Mouse (Mus musculus) midbrain, embryonic 10.5 days (tissue): ENCODE measurements around the gene Nin. TPM values are rescaled to one million over a fixed set of nuclear protein-coding genes. Genes with fewer than 3 reads are reported as not detected.

ENCODE experiments used
- DNase-seq: peaks from one replicate; pipeline ENCODE4 v3.0.0-alpha.2; 2017; ENCODE audit warnings: low spot score
- H3K27ac ChIP-seq: fragments of 300-500 bp; sonication (generic); replicated peaks from 2 replicates; pipeline ENCODE4 v1.5.1; 2016; ENCODE audit warnings: mild to moderate bottlenecking
- H3K27me3 ChIP-seq: fragments of 300-500 bp; sonication (generic); 2 replicates; pipeline ENCODE4 v1.6.1; 2016; ENCODE audit warnings: low read depth, mild to moderate bottlenecking; ENCODE audit not compliant: poor library complexity, severe bottlenecking
- H3K36me3 ChIP-seq: fragments of 300-500 bp; sonication (generic); 2 replicates; pipeline ENCODE4 v1.6.1; 2016; ENCODE audit warnings: mild to moderate bottlenecking, moderate library complexity
- H3K4me1 ChIP-seq: fragments of 300-500 bp; sonication (generic); 2 replicates; pipeline ENCODE4 v1.6.1; 2016
- H3K4me3 ChIP-seq: fragments of 300-500 bp; sonication (generic); 2 replicates; pipeline ENCODE4 v1.5.1; 2016; ENCODE audit warnings: mild to moderate bottlenecking, moderate library complexity
- H3K9me3 ChIP-seq: fragments of 300-500 bp; sonication (generic); replicated peaks from 2 replicates; pipeline ENCODE4 v1.6.1; 2016; ENCODE audit warnings: mild to moderate bottlenecking
- WGBS: fragments of 180-500 bp; shearing (Covaris S2); methylation state at CpG from one replicate; pipeline ENCODE4 v1.1.7; 2016; 5-methylcytosine and 5-hydroxymethylcytosine counted together
- polyA plus RNA-seq: library from polyadenylated mRNA; unstranded; fragments of >200 nt; fragmentation: Nextera tagmentation; extraction: Ambion mirVana; gene quantifications from 2 replicates; pipeline ENCODE4 v1.2.1, GENCODE M21; 2016

The Nin gene
- polyA plus RNA-seq, 1 experiment from 2014 or later, result 9.4 TPM

GRCm38 (mm10) chr12:70025431-70025830, 88.1 kb downstream of the Nin start:
- Histone ChIP-seq H3K27ac (no peak overlapping the region), H3K36me3 (peaks cover 63% of the 10 kb centered on the region), H3K4me1 (no peaks in the 10 kb centered on the region), H3K9me3 (no peaks in the 10 kb centered on the region), H3K4me3 (no peak overlapping the region), H3K27me3 (no peaks in the 10 kb centered on the region)
- WGBS, result 92% methylated on average over 6 of the region's 6 CpGs
- DNase-seq, result no peak

GRCm38 (mm10) chr12:70023580-70023979, 89.9 kb downstream of the Nin start:
- no peak for DNase-seq
- Histone ChIP-seq H3K27ac (no peak overlapping the region), H3K4me3 (no peak overlapping the region), H3K9me3 (no peaks in the 10 kb centered on the region), H3K36me3 (peaks cover 67% of the 10 kb centered on the region), H3K27me3 (no peaks in the 10 kb centered on the region), H3K4me1 (no peaks in the 10 kb centered on the region)
- WGBS, result 91% methylated on average over 4 of the region's 4 CpGs

- Histone ChIP-seq H3K36me3 (peaks cover 42% of the 10 kb centered on the region), H3K27ac (no peak overlapping the region), H3K4me1 (no peaks in the 10 kb centered on the region), H3K27me3 (no peaks in the 10 kb centered on the region), H3K4me3 (no peak overlapping the region), H3K9me3 (no peaks in the 10 kb centered on the region)
- no peak for DNase-seq
- 85% methylated on average over 4 of the region's 4 CpGs for WGBS
These were observed 95.4 kb downstream of the Nin start for GRCm38 (mm10) chr12:70018153-70018552.

GRCm38 (mm10) chr12:70015936-70016335, 97.6 kb downstream of the Nin start:
- peaks cover 3% of the 10 kb centered on the region for H3K4me1 ChIP-seq
- H3K27me3 ChIP-seq, result no peaks in the 10 kb centered on the region
- peaks cover 2% of the 10 kb centered on the region; the same call in 1 of the 2 replicates for H3K9me3 ChIP-seq
- WGBS, result 76% methylated on average over 4 of the region's 4 CpGs
- no peak overlapping the region for H3K4me3 ChIP-seq
- H3K27ac ChIP-seq, result no peak overlapping the region
- no peak for DNase-seq
- H3K36me3 ChIP-seq, result peaks cover 37% of the 10 kb centered on the region

DNA sequence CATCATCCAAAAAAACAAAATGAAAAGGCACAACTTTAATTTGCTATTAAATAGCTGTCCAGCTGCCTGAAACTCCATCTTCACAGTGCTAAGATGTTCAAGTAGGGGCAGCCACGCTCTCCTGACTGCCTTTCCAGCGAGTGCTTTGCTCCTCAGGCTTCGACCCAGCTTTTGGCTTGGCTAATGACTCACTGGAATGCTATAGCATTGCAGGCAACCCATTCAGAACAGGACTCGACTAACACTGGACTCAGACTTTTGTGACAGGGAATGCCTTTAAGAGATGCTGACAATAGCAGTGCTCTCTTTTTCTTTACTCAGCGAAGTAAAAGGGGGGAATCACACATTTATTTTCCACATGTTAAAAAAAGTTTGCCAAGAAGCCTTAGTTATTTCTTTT, 101.8 kb downstream of the Nin start:
- DNase-seq, result no peak
- Histone ChIP-seq H3K36me3 (peaks cover 17% of the 10 kb centered on the region), H3K27ac (no peak overlapping the region), H3K9me3 (peaks cover 6% of the 10 kb centered on the region; the same call in 1 of the 2 replicates), H3K27me3 (no peaks in the 10 kb centered on the region), H3K4me1 (peaks cover 3% of the 10 kb centered on the region), H3K4me3 (no peak overlapping the region)
- 45% methylated on average over 5 of the region's 5 CpGs for WGBS

- Histone ChIP-seq H3K9me3 (peaks cover 6% of the 10 kb centered on the region; the same call in 1 of the 2 replicates), H3K27me3 (no peaks in the 10 kb centered on the region), H3K4me3 (no peak overlapping the region), H3K36me3 (peaks cover 15% of the 10 kb centered on the region), H3K4me1 (peaks cover 3% of the 10 kb centered on the region), H3K27ac (no peak overlapping the region)
- DNase-seq, result no peak
- 93% methylated on average over 4 of the region's 4 CpGs for WGBS
These were observed 103.2 kb downstream of the Nin start for GRCm38 (mm10) chr12:70010356-70010755.

GRCm38 (mm10) chr12:70005103-70005502, 108.4 kb downstream of the Nin start:
- Histone ChIP-seq H3K4me1 (no peaks in the 10 kb centered on the region), H3K27ac (no peak overlapping the region), H3K9me3 (no peaks in the 10 kb centered on the region), H3K4me3 (no peak overlapping the region), H3K36me3 (no peaks in the 10 kb centered on the region), H3K27me3 (no peaks in the 10 kb centered on the region)
- DNase-seq, result no peak
- WGBS, result 90% methylated on average over 4 of the region's 4 CpGs

- Histone ChIP-seq H3K27me3 (no peaks in the 10 kb centered on the region), H3K27ac (no peak overlapping the region), H3K4me1 (no peaks in the 10 kb centered on the region), H3K4me3 (no peak overlapping the region), H3K36me3 (no peaks in the 10 kb centered on the region), H3K9me3 (no peaks in the 10 kb centered on the region)
- no peak for DNase-seq
- WGBS, result 87% methylated on average over 13 of the region's 13 CpGs
These were observed 115.1 kb downstream of the Nin start for GRCm38 (mm10) chr12:69998186-69998983.

GRCm38 (mm10) chr12:69995382-69995781, 118.1 kb downstream of the Nin start:
- DNase-seq, result no peak

DNA sequence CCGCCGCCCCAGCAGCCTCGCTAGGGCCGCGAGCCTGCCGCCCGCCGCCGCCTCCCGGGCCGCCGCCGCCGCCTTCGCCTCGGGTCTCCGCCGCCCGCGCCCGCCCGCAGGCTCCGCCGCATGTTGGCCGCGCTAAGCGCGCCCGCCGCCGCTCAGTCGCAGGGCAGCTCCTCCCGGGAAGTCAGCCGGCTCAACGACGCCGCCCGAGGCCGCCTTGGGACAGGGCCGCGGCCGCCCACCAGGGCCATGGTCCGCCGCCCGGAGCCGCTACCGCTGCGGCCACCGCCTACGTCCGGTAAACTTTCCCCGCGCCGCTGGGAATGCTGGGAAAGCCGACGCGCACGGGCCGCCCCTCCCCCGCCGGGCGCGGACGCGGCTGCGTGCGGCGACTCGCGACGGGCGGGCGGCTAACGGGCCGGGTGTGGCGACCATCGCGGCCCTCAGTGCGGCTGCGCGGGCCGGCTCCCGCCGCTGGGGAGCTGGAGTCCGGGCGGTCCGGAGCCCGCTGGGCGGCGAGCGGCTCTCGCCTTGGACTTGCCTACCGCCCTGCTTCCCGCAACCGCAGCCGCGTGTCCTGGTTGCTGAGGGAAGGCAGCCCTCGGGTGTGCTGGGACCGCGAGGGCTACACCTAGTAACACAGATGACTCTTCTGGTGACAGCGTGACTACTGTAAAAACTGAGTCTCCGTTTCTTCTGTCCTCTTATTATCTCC, 126.6 kb downstream of the Nin start, which contains the start of gene Sav1:
TSS of gene Sav1 (minus strand) at position 217 of the 712 bp plus-strand sequence.
- H3K27me3 ChIP-seq, result no peaks in the 10 kb centered on the region
- H3K4me3 ChIP-seq, result peak within 1 kb of the TSS; percentile 93
- peak; percentile 87 for DNase-seq
- H3K36me3 ChIP-seq, result peaks cover 25% of the 10 kb centered on the region
- WGBS, result under 1% methylated on average over 99 of the region's 102 CpGs
- peaks cover 24% of the 10 kb centered on the region for H3K4me1 ChIP-seq
- H3K27ac ChIP-seq, result peak within 1 kb of the TSS; percentile 97
- H3K9me3 ChIP-seq, result no peaks in the 10 kb centered on the region

More at GRCm38 (mm10) chr12:69995382-69995781, 118.1 kb downstream of the Nin start:
- Histone ChIP-seq H3K36me3 (no peaks in the 10 kb centered on the region), H3K27me3 (no peaks in the 10 kb centered on the region), H3K4me3 (no peak overlapping the region), H3K27ac (no peak overlapping the region), H3K9me3 (no peaks in the 10 kb centered on the region), H3K4me1 (no peaks in the 10 kb centered on the region)
- 81% methylated on average over 3 of the region's 3 CpGs for WGBS

DNA sequence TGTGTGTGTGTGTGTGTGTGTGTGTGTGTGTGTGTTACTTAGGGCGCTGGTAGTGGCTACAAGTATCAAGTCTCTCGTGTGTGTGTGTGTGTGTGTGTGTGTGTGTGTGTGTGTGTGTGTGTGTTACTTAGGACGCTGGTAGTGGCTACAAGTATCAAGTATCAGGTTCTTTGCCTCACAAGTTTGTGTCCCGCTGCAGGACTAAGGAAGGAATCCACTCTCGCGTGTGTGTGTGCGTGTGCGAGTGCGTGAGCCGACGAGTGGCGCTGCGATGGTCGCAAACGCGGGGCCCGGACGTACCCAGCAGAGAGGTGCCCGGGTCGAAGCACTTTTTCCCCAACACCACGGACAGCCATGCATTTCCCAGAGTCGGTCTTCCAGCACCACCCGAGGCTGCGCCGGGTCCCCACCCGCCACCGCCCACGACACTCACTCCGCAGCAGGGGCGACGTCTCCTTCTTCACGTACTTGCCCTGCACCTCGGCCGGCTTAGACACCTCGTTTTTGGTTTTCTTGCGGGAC, 127.2 kb downstream of the Nin start:
- H3K4me3 ChIP-seq, result peak overlapping the region; percentile 93
- peak; percentile 57 for DNase-seq
- peaks cover 32% of the 10 kb centered on the region for H3K36me3 ChIP-seq
- H3K9me3 ChIP-seq, result no peaks in the 10 kb centered on the region
- peaks cover 24% of the 10 kb centered on the region for H3K4me1 ChIP-seq
- WGBS, result 0% methylated on average over 34 of the region's 36 CpGs
- no peaks in the 10 kb centered on the region for H3K27me3 ChIP-seq
- peak overlapping the region; percentile 97 for H3K27ac ChIP-seq

GRCm38 (mm10) chr12:69985546-69985945, 128.0 kb downstream of the Nin start:
- 57% methylated on average over 4 of the region's 4 CpGs for WGBS
- H3K9me3 ChIP-seq, result no peaks in the 10 kb centered on the region
- H3K4me3 ChIP-seq, result peak overlapping the region; percentile 93
- H3K27ac ChIP-seq, result no peak overlapping the region
- H3K27me3 ChIP-seq, result no peaks in the 10 kb centered on the region
- peaks cover 24% of the 10 kb centered on the region for H3K4me1 ChIP-seq
- H3K36me3 ChIP-seq, result peaks cover 39% of the 10 kb centered on the region
- DNase-seq, result no peak

GRCm38 (mm10) chr12:69982874-69983273, 130.6 kb downstream of the Nin start:
- H3K36me3 ChIP-seq, result peaks cover 64% of the 10 kb centered on the region
- DNase-seq, result no peak
- peaks cover 20% of the 10 kb centered on the region for H3K4me1 ChIP-seq
- H3K9me3 ChIP-seq, result no peaks in the 10 kb centered on the region
- no peaks in the 10 kb centered on the region for H3K27me3 ChIP-seq
- H3K4me3 ChIP-seq, result no peak overlapping the region
- no peak overlapping the region for H3K27ac ChIP-seq
- WGBS, result 75% methylated on average over 5 of the region's 5 CpGs
